25 mouse cellular contexts compared by ENCODE assay signal in genomic region chr7:29938856-29939255, GRCm38 (mm10).
"Had no signal": no experiment of that assay in that cellular context is flagged by ENCODE, and none has a peak within 500 bp of the region (broad histone marks: within the 10 kb centered on the region; RNA-seq: fewer than 3 reads in every experiment).

No protein-coding gene starts in this region.

- H3K4me3 ChIP-seq: heart, adult 2 months; heart, embryonic 13.5 days; heart, embryonic 15.5 days; hindbrain, embryonic 13.5 days; hindbrain, embryonic 15.5 days; kidney, embryonic 15.5 days; limb, embryonic 13.5 days; limb, embryonic 15.5 days had no signal

- H3K27ac ChIP-seq: heart, adult 2 months; heart, embryonic 13.5 days; heart, embryonic 15.5 days; hindbrain, embryonic 13.5 days; hindbrain, embryonic 15.5 days; hindbrain, postnatal 0 days; kidney, embryonic 15.5 days; kidney, postnatal 0 days; limb, embryonic 13.5 days; limb, embryonic 15.5 days had no signal

- H3K4me1 ChIP-seq: hindbrain, embryonic 13.5 days; hindbrain, embryonic 15.5 days; kidney, embryonic 15.5 days; limb, embryonic 13.5 days; limb, embryonic 15.5 days had no signal

- H3K4me2 ChIP-seq: heart, embryonic 11.5 days; heart, embryonic 13.5 days; heart, embryonic 15.5 days; hindbrain, embryonic 13.5 days; hindbrain, embryonic 15.5 days; kidney, embryonic 15.5 days; limb, embryonic 13.5 days; limb, embryonic 15.5 days had no signal

- ATAC-seq: hindbrain, postnatal 0 days; intestine, embryonic 16.5 days had no signal

- H3K9me3 ChIP-seq: heart, embryonic 13.5 days; heart, embryonic 15.5 days; hindbrain, embryonic 13.5 days; hindbrain, embryonic 15.5 days; kidney, embryonic 15.5 days; limb, embryonic 13.5 days; limb, embryonic 15.5 days had no signal

- H3K27me3 ChIP-seq: heart, embryonic 13.5 days; heart, embryonic 15.5 days; hindbrain, embryonic 13.5 days; hindbrain, embryonic 15.5 days; kidney, embryonic 15.5 days; limb, embryonic 13.5 days; limb, embryonic 15.5 days had no signal

- DNase-seq: gastrocnemius, postnatal 14 days; gastrocnemius, postnatal 36 days; heart, adult 11 months; heart, adult 2 months; heart, postnatal 14 days; heart, postnatal 36 days; kidney, adult 11 months; kidney, adult 2 months; kidney, adult 9 months; kidney, postnatal 14 days; kidney, postnatal 36 days; layer of hippocampus, adult 9-11 months; layer of hippocampus, postnatal 36 days; left cerebral cortex, postnatal 4 days had no signal

- H3K9ac ChIP-seq: heart, embryonic 13.5 days; heart, embryonic 15.5 days; hindbrain, embryonic 13.5 days; hindbrain, embryonic 15.5 days; kidney, embryonic 15.5 days; limb, embryonic 13.5 days; limb, embryonic 15.5 days had no signal
